Mouse (Mus musculus): ENCODE measurements at regions not wholly inside any gene's neighbourhood (a gene's known extent, or its start where the extent isn't known, plus 50 kb on each side); places are given as distances from the start of the nearest gene placed in this dataset.

- DNase-seq (ENCODE audit: low spot score), result no peak
These were observed 235.1 kb upstream of the Lcorl start for GRCm38 (mm10) chr5:46092549-46092948.

- no peak for DNase-seq (ENCODE audit: low spot score)
These were observed 229.5 kb upstream of the Lcorl start for GRCm38 (mm10) chr5:46086885-46087284.

- DNase-seq (ENCODE audit: low spot score), result no peak
These were observed 225.9 kb upstream of the Lcorl start for GRCm38 (mm10) chr5:46083293-46083692.

GRCm38 (mm10) chr5:46073744-46074143 is 216.3 kb upstream of the Lcorl start:
- DNase-seq (ENCODE audit: low spot score), result no peak

- no peak for DNase-seq (ENCODE audit: low spot score)
These were observed 215.7 kb upstream of the Lcorl start for GRCm38 (mm10) chr5:46073136-46073535.

- DNase-seq (ENCODE audit: low spot score), result no peak
These were observed 202.5 kb upstream of the Lcorl start for GRCm38 (mm10) chr5:46059910-46060309.

GRCm38 (mm10) chr5:46054850-46055249 is 197.4 kb upstream of the Lcorl start:
- no peak for DNase-seq (ENCODE audit: low spot score)

- DNase-seq (ENCODE audit: low spot score), result no peak
These were observed 185.4 kb upstream of the Lcorl start for GRCm38 (mm10) chr5:46042684-46043348.

- DNase-seq (ENCODE audit: low spot score), result no peak
These were observed 175.7 kb upstream of the Lcorl start for GRCm38 (mm10) chr5:46033008-46033676.

- DNase-seq (ENCODE audit: low spot score), result no peak
These were observed 174.8 kb upstream of the Lcorl start for GRCm38 (mm10) chr5:46032206-46032605.

- DNase-seq (ENCODE audit: low spot score), result no peak
These were observed 166.7 kb upstream of the Lcorl start for GRCm38 (mm10) chr5:46024138-46024537.

- no peak for DNase-seq (ENCODE audit: low spot score)
These were observed 166.0 kb upstream of the Lcorl start for GRCm38 (mm10) chr5:46023456-46023855.

GRCm38 (mm10) chr5:46022047-46022422 is 164.6 kb upstream of the Lcorl start:
- no peak for DNase-seq (ENCODE audit: low spot score)

GRCm38 (mm10) chr5:46021398-46022046 is 164.1 kb upstream of the Lcorl start:
- DNase-seq (ENCODE audit: low spot score), result no peak

- DNase-seq (ENCODE audit: low spot score), result no peak
These were observed 162.8 kb upstream of the Lcorl start for GRCm38 (mm10) chr5:46020175-46020574.

GRCm38 (mm10) chr5:46007446-46007845 is 150.0 kb upstream of the Lcorl start:
- DNase-seq (ENCODE audit: low spot score), result no peak

GRCm38 (mm10) chr5:46006691-46007090 is 149.3 kb upstream of the Lcorl start:
- no peak for DNase-seq (ENCODE audit: low spot score)

- DNase-seq (ENCODE audit: low spot score), result no peak
These were observed 148.8 kb upstream of the Lcorl start for GRCm38 (mm10) chr5:46006228-46006627.

GRCm38 (mm10) chr5:46005631-46006030 is 148.2 kb upstream of the Lcorl start:
- DNase-seq (ENCODE audit: low spot score), result no peak

- no peak for DNase-seq (ENCODE audit: low spot score)
These were observed 144.6 kb upstream of the Lcorl start for GRCm38 (mm10) chr5:46002011-46002410.

GRCm38 (mm10) chr5:45957766-45958165 is 100.4 kb upstream of the Lcorl start:
- no peak for DNase-seq (ENCODE audit: low spot score)

GRCm38 (mm10) chr5:45943970-45944369 is 86.6 kb upstream of the Lcorl start:
- no peak for DNase-seq (ENCODE audit: low spot score)

- DNase-seq (ENCODE audit: low spot score), result no peak
These were observed 75.6 kb upstream of the Lcorl start for GRCm38 (mm10) chr5:45932970-45933369.
